Mouse (Mus musculus): ENCODE results near the gene Gnat2. TPM values are rescaled to one million over a fixed set of nuclear protein-coding genes. Genes with fewer than 3 reads are reported as not detected.

Gnat2 gene
- total and polyA plus RNA-seq, 3 experiments = 11.2 to 17.5 (median 13.3) TPM

GRCm38 (mm10) chr3:108048306-108048705 lies 44.3 kb upstream of the Gnat2 start:
- no peak overlapping the region for H3K9ac ChIP-seq (ENCODE audit: insufficient read depth, low read depth)
- dilution Hi-C loops (cut with MboI; ENCODE audit: extremely low pct_ligation_motif_present, extremely low pct_unique_long_range_greater_than_20kb, low sequenced_read_pairs) (no loop called here), in situ Hi-C loops (cut with MboI; ENCODE audit: low pct_ligation_motif_present, low pct_unique_long_range_greater_than_20kb, low sequenced_read_pairs) (no loop called here)
- DNase-seq (ENCODE audit: extremely low read depth) = no peak
- H3K36me3 ChIP-seq (replicated peaks in 1 of 2; ENCODE audit: control insufficient read depth in 1 of 2, insufficient read depth in 1 of 2, low read length in 1 of 2) = no peaks in the 10 kb centered on the region
- no peaks in the 10 kb centered on the region for H3K9me3 ChIP-seq (replicated peaks; ENCODE audit: low read length)
- H3K79me2 ChIP-seq (replicated peaks; ENCODE audit: control insufficient read depth, extremely low read depth, insufficient read depth, poor library complexity, severe bottlenecking) = no peaks in the 10 kb centered on the region
- no peak overlapping the region for H3K4me3 ChIP-seq (replicated peaks in 1 of 3; ENCODE audit: low read depth in 2 of 3, low read length in 2 of 3, poor library complexity in 1 of 3)
- no peak overlapping the region for H3K27ac ChIP-seq (ENCODE audit: insufficient read depth, low read depth)
- H3K4me2 ChIP-seq (ENCODE audit: insufficient read depth, low read depth, poor library complexity, severe bottlenecking) = no peak overlapping the region
- TF ChIP-seq TCF12 (IDR thresholded peaks at IDR 0.05; ENCODE audit: low read depth, low read length) (no peak), PAX5 (IDR thresholded peaks at IDR 0.05; ENCODE audit: low read length) (no peak), ETS1 (conservative IDR thresholded peaks at IDR 0.05; ENCODE audit: low read depth, low read length) (no peak), BHLHE40 (IDR thresholded peaks at IDR 0.05; ENCODE audit: low read depth, low read length) (no peak), UBTF (IDR thresholded peaks at IDR 0.05; ENCODE audit: low read depth, low read length) (no peak), NRF1 (IDR thresholded peaks at IDR 0.05; ENCODE audit: low read depth, low read length) (no peak)
- H3K27me3 ChIP-seq (replicated peaks) = no peaks in the 10 kb centered on the region
- peaks cover 4 to 56% of the 10 kb centered on the region in 2 experiments for H3K4me1 ChIP-seq (ENCODE audit: control insufficient read depth in 1 of 2, insufficient read depth in 2 of 2)

- no peak for DNase-seq (ENCODE audit: extremely low read depth)
These were observed 42.1 kb upstream of the Gnat2 start for GRCm38 (mm10) chr3:108050493-108050892.

GRCm38 (mm10) chr3:108061420-108061819 lies 31.2 kb upstream of the Gnat2 start:
- peak; percentile 79 for DNase-seq (ENCODE audit: extremely low read depth)
- H3K9ac ChIP-seq (ENCODE audit: insufficient read depth, low read depth) = peak overlapping the region; percentile 29
- dilution Hi-C loops (cut with MboI; ENCODE audit: extremely low pct_ligation_motif_present, extremely low pct_unique_long_range_greater_than_20kb, low sequenced_read_pairs) = no loop called here
- no peak overlapping the region for H3K4me3 ChIP-seq (replicated peaks in 1 of 3; ENCODE audit: low read depth in 2 of 3, low read length in 2 of 3, poor library complexity in 1 of 3)
- H3K4me2 ChIP-seq (ENCODE audit: insufficient read depth, low read depth, poor library complexity, severe bottlenecking) = peak overlapping the region; percentile 58; the same call in 1 of the 2 replicates
- H3K36me3 ChIP-seq (replicated peaks in 1 of 2; ENCODE audit: control insufficient read depth in 1 of 2, insufficient read depth in 1 of 2, low read length in 1 of 2) = no peaks in the 10 kb centered on the region
- H3K79me2 ChIP-seq (replicated peaks; ENCODE audit: control insufficient read depth, extremely low read depth, insufficient read depth, poor library complexity, severe bottlenecking) = no peaks in the 10 kb centered on the region
- no peaks in the 10 kb centered on the region for H3K27me3 ChIP-seq (replicated peaks)
- H3K27ac ChIP-seq (ENCODE audit: insufficient read depth, low read depth) = no peak overlapping the region
- H3K4me1 ChIP-seq (ENCODE audit: control insufficient read depth in 1 of 2, insufficient read depth in 2 of 2) = peaks cover 4 to 13% of the 10 kb centered on the region in 2 experiments
- no peaks in the 10 kb centered on the region for H3K9me3 ChIP-seq (replicated peaks; ENCODE audit: low read length)
- in situ Hi-C loops (cut with MboI; ENCODE audit: low pct_ligation_motif_present, low pct_unique_long_range_greater_than_20kb, low sequenced_read_pairs) = no loop called here
- TF ChIP-seq EP300 (IDR thresholded peaks at IDR 0.05; ENCODE audit: low read length) (no peak), IRF4 (IDR thresholded peaks at IDR 0.05; ENCODE audit: low read depth, low read length) (no peak; the same call in 1 of the 2 replicates), JUND (conservative IDR thresholded peaks at IDR 0.05; ENCODE audit: low read depth, low read length) (peak; percentile 65; the same call in 1 of the 2 replicates), UBTF (IDR thresholded peaks at IDR 0.05; ENCODE audit: low read depth, low read length) (no peak), NELFE (IDR thresholded peaks at IDR 0.05; ENCODE audit: low read depth, low read length) (no peak), POLR2A (IDR thresholded peaks at IDR 0.05; ENCODE audit: low read depth, low read length) (no peak), MYC (IDR thresholded peaks at IDR 0.05; ENCODE audit: low read depth, low read length) (peak; percentile 98), SMC3 (IDR thresholded peaks at IDR 0.05; ENCODE audit: low read depth, low read length) (peak; percentile 79), MAFK (IDR thresholded peaks at IDR 0.05; ENCODE audit: insufficient replicate concordance, low read length) (0 out of 2 replicates have a peak, but pooled peaks have one; percentile 13), BHLHE40 (IDR thresholded peaks at IDR 0.05; ENCODE audit: low read depth, low read length) (0 out of 2 replicates have a peak, but pooled peaks have one; percentile 22), ELF1 (IDR thresholded peaks at IDR 0.05; ENCODE audit: low read depth, low read length) (no peak; the same call in 1 of the 2 replicates), ZC3H11A (IDR thresholded peaks at IDR 0.05; ENCODE audit: low read depth, low read length) (peak; percentile 54), RCOR1 (conservative IDR thresholded peaks at IDR 0.05; ENCODE audit: low read depth, low read length) (no peak), USF2 (conservative IDR thresholded peaks at IDR 0.05; ENCODE audit: low read depth, low read length) (no peak), PAX5 (IDR thresholded peaks at IDR 0.05; ENCODE audit: low read length) (no peak), MAZ (IDR thresholded peaks at IDR 0.05; ENCODE audit: low read depth, low read length) (no peak), POLR2AphosphoS2 (IDR thresholded peaks at IDR 0.05; ENCODE audit: low read depth, low read length) (no peak), CTCF (conservative IDR thresholded peaks at IDR 0.05 in 1 of 2, IDR thresholded peaks at IDR 0.05 in 1 of 2; ENCODE audit: low read depth in 2 of 2, low read length in 2 of 2) (peak; percentile 95 to 96)

More at GRCm38 (mm10) chr3:108050493-108050892, 42.1 kb upstream of the Gnat2 start:
- dilution Hi-C loops (cut with MboI; ENCODE audit: extremely low pct_ligation_motif_present, extremely low pct_unique_long_range_greater_than_20kb, low sequenced_read_pairs) (no loop called here), in situ Hi-C loops (cut with MboI; ENCODE audit: low pct_ligation_motif_present, low pct_unique_long_range_greater_than_20kb, low sequenced_read_pairs) (no loop called here)
- TF ChIP-seq MEF2A (IDR thresholded peaks at IDR 0.05; ENCODE audit: borderline replicate concordance, low read depth, low read length) (no peak), ZMIZ1 (IDR thresholded peaks at IDR 0.05; ENCODE audit: low read depth, low read length) (no peak), ZKSCAN1 (IDR thresholded peaks at IDR 0.05; ENCODE audit: borderline replicate concordance, low read depth, low read length) (no peak), KAT2A (IDR thresholded peaks at IDR 0.05; ENCODE audit: insufficient replicate concordance, low read length) (no peak), TBP (conservative IDR thresholded peaks at IDR 0.05; ENCODE audit: low read depth, low read length) (no peak), TCF12 (IDR thresholded peaks at IDR 0.05; ENCODE audit: low read depth, low read length) (no peak), USF2 (conservative IDR thresholded peaks at IDR 0.05; ENCODE audit: low read depth, low read length) (no peak), RAD21 (IDR thresholded peaks at IDR 0.05; ENCODE audit: low read depth, low read length) (no peak), GABPA (IDR thresholded peaks at IDR 0.05; ENCODE audit: insufficient replicate concordance, low read depth, low read length) (no peak), NELFE (IDR thresholded peaks at IDR 0.05; ENCODE audit: low read depth, low read length) (no peak), SIN3A (IDR thresholded peaks at IDR 0.05; ENCODE audit: low read length) (no peak), POLR2A (IDR thresholded peaks at IDR 0.05; ENCODE audit: low read depth, low read length) (no peak), MYC (IDR thresholded peaks at IDR 0.05; ENCODE audit: low read depth, low read length) (no peak), ELF1 (IDR thresholded peaks at IDR 0.05; ENCODE audit: low read depth, low read length) (no peak), CTCF (conservative IDR thresholded peaks at IDR 0.05 in 1 of 2, IDR thresholded peaks at IDR 0.05 in 1 of 2; ENCODE audit: low read depth in 2 of 2, low read length in 2 of 2) (no peak)
- Histone ChIP-seq H3K27me3 (replicated peaks) (no peaks in the 10 kb centered on the region), H3K9me3 (replicated peaks; ENCODE audit: low read length) (peaks cover 7% of the 10 kb centered on the region), H3K4me3 (replicated peaks in 1 of 3; ENCODE audit: low read depth in 2 of 3, low read length in 2 of 3, poor library complexity in 1 of 3) (no peak overlapping the region), H3K4me2 (ENCODE audit: insufficient read depth, low read depth, poor library complexity, severe bottlenecking) (no peak overlapping the region), H3K79me2 (replicated peaks; ENCODE audit: control insufficient read depth, extremely low read depth, insufficient read depth, poor library complexity, severe bottlenecking) (no peaks in the 10 kb centered on the region), H3K4me1 (ENCODE audit: control insufficient read depth in 1 of 2, insufficient read depth in 2 of 2) (peaks cover 4 to 51% of the 10 kb centered on the region in 2 experiments), H3K27ac (ENCODE audit: insufficient read depth, low read depth) (no peak overlapping the region), H3K36me3 (replicated peaks in 1 of 2; ENCODE audit: control insufficient read depth in 1 of 2, insufficient read depth in 1 of 2, low read length in 1 of 2) (no peaks in the 10 kb centered on the region), H3K9ac (ENCODE audit: insufficient read depth, low read depth) (no peak overlapping the region)

All from CH12.LX (cell line).